Mouse (Mus musculus) lung, adult 10 weeks (tissue): ENCODE measurements around the gene Gpx5. TPM values are rescaled to one million over a fixed set of nuclear protein-coding genes. Genes with fewer than 3 reads are reported as not detected.

Experiments
- polyA plus RNA-seq: library from polyadenylated mRNA; stranded (reverse); fragments of 350-450 nt; fragmentation: Illumina TruSeq; extraction: RNeasy Lipid Tissue Mini Kit (QIAGEN cat#74804); gene quantifications from one replicate; pipeline ENCODE4 v1.2.3, GENCODE M21; 2014; ENCODE audit warnings: low read depth, low replicate concordance; ENCODE audit not compliant: insufficient read depth

The Gpx5 gene
- polyA plus RNA-seq, result not detected

GRCm38 (mm10) chr13:21292631-21293030 is at the start of gene Gpx5:
TSS of gene Gpx5 (minus strand) at chr13:21292731.

GRCm38 (mm10) chr13:21311926-21312325 is 19.4 kb upstream of the Gpx5 start, which contains the start of gene Gpx6:
TSS of gene Gpx6 (plus strand) at chr13:21312125.

Other genes with a start within 250 kb of the Gpx5 start
- not detected for gene Olfr1370, start 217.8 kb downstream of the Gpx5 start, polyA plus RNA-seq
- gene Olfr1369-ps1, start 181.2 kb downstream of the Gpx5 start, polyA plus RNA-seq, result not detected
- not detected for gene Olfr263, start 163.1 kb downstream of the Gpx5 start, polyA plus RNA-seq
- gene Olfr1368, start 146.9 kb downstream of the Gpx5 start, polyA plus RNA-seq, result not detected
- gene Trim27, start 113.3 kb downstream of the Gpx5 start, polyA plus RNA-seq, result 29.6 TPM
- not detected for gene Gpx6, start 19.4 kb upstream of the Gpx5 start, polyA plus RNA-seq
- not detected for gene Olfr1367, start 54.2 kb upstream of the Gpx5 start, polyA plus RNA-seq
- 4.6 TPM for gene Zscan12, start 70.1 kb upstream of the Gpx5 start, polyA plus RNA-seq
- gene Zkscan3, start 110.0 kb upstream of the Gpx5 start, polyA plus RNA-seq, result 20.6 TPM
- gene Pgbd1, start 148.3 kb upstream of the Gpx5 start, polyA plus RNA-seq, result 1.1 TPM
- gene Zscan26, start 161.0 kb upstream of the Gpx5 start, polyA plus RNA-seq, result 19.4 TPM
- 0.95 TPM for gene Nkapl, start 175.8 kb upstream of the Gpx5 start, polyA plus RNA-seq
- 2.1 TPM for gene Zkscan4, start 186.2 kb upstream of the Gpx5 start, polyA plus RNA-seq
- gene Gm10065, start 186.7 kb upstream of the Gpx5 start, polyA plus RNA-seq, result not detected
- 0.23 TPM for gene AK157302, start 202.5 kb upstream of the Gpx5 start, polyA plus RNA-seq
- gene Gm11273, start 208.7 kb upstream of the Gpx5 start, polyA plus RNA-seq, result 1.6 TPM
- gene Zkscan8, start 238.4 kb upstream of the Gpx5 start, polyA plus RNA-seq, result 1.7 TPM